Mouse (Mus musculus): ENCODE measurements around the gene Sumo3. TPM values are rescaled to one million over a fixed set of nuclear protein-coding genes. Genes with fewer than 3 reads are reported as not detected.

Sumo3 gene
- polyA plus RNA-seq, 1 experiment from 2014 or later, result 171 TPM

- WGBS, result 75% methylated on average over 1 of the region's 1 CpGs
- no peaks in the 10 kb centered on the region for H3K4me1 ChIP-seq
- no peak overlapping the region for H3K4me3 ChIP-seq
- no peak overlapping the region for H3K4me2 ChIP-seq
- H3K27ac ChIP-seq (replicated peaks), result no peak overlapping the region
- no peaks in the 10 kb centered on the region for H3K9me3 ChIP-seq
- H3K36me3 ChIP-seq, result no peaks in the 10 kb centered on the region
- H3K9ac ChIP-seq, result no peak overlapping the region
- no peak for ATAC-seq (ENCODE audit: extremely low read depth, insufficient number of reproducible peaks, low FRiP score, low TSS enrichment)
- H3K27me3 ChIP-seq (replicated peaks), result peaks cover 9% of the 10 kb centered on the region
Observed at GRCm38 (mm10) chr10:77573162-77573561, 32.7 kb upstream of the Sumo3 start.

- peak overlapping the region; percentile 76; the same call in 1 of the 2 replicates for H3K9ac ChIP-seq
- no peak for ATAC-seq (ENCODE audit: extremely low read depth, insufficient number of reproducible peaks, low FRiP score, low TSS enrichment)
- WGBS, result 49% methylated on average over 10 of the region's 10 CpGs
Observed at GRCm38 (mm10) chr10:77580027-77580920, 25.6 kb upstream of the Sumo3 start.

DNA sequence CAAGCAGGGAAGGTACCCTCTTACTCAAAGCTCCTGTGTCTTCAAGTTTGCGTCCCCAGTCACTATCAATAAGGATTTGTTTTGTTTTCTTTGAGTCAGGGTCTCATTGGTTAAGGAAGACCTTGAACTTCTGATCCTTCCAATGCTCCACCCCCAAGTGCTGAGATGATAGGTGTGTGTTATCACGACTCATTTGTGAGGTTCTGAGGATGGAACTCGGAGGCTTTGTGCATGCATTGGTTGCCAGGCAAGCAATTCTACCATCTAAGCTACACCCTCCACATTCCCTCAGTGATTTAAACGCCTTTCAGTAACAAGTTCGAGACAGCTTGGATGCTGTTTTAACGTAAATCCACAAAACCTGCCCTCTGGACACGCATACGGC, 24.9 kb upstream of the Sumo3 start:
- no peak for ATAC-seq (ENCODE audit: extremely low read depth, insufficient number of reproducible peaks, low FRiP score, low TSS enrichment)
- Histone ChIP-seq H3K4me3 (peak overlapping the region; percentile 80), H3K27ac (replicated peaks) (peak overlapping the region; percentile 94), H3K36me3 (peaks cover under 1% of the 10 kb centered on the region; the same call in 1 of the 2 replicates), H3K4me1 (peaks cover 37% of the 10 kb centered on the region), H3K9ac (peak overlapping the region; percentile 76), H3K27me3 (replicated peaks) (no peaks in the 10 kb centered on the region), H3K9me3 (no peaks in the 10 kb centered on the region), H3K4me2 (peak overlapping the region; percentile 97)
- WGBS, result 3% methylated on average over 8 of the region's 8 CpGs

More at GRCm38 (mm10) chr10:77580027-77580920, 25.6 kb upstream of the Sumo3 start:
- H3K4me2 ChIP-seq, result peak overlapping the region; percentile 97
- H3K4me3 ChIP-seq, result no peak overlapping the region
- no peaks in the 10 kb centered on the region for H3K9me3 ChIP-seq
- H3K27me3 ChIP-seq (replicated peaks), result no peaks in the 10 kb centered on the region
- H3K36me3 ChIP-seq, result no peaks in the 10 kb centered on the region
- peaks cover 34% of the 10 kb centered on the region for H3K4me1 ChIP-seq
- peak overlapping the region; percentile 94; the same call in 1 of the 2 replicates for H3K27ac ChIP-seq (replicated peaks)

DNA sequence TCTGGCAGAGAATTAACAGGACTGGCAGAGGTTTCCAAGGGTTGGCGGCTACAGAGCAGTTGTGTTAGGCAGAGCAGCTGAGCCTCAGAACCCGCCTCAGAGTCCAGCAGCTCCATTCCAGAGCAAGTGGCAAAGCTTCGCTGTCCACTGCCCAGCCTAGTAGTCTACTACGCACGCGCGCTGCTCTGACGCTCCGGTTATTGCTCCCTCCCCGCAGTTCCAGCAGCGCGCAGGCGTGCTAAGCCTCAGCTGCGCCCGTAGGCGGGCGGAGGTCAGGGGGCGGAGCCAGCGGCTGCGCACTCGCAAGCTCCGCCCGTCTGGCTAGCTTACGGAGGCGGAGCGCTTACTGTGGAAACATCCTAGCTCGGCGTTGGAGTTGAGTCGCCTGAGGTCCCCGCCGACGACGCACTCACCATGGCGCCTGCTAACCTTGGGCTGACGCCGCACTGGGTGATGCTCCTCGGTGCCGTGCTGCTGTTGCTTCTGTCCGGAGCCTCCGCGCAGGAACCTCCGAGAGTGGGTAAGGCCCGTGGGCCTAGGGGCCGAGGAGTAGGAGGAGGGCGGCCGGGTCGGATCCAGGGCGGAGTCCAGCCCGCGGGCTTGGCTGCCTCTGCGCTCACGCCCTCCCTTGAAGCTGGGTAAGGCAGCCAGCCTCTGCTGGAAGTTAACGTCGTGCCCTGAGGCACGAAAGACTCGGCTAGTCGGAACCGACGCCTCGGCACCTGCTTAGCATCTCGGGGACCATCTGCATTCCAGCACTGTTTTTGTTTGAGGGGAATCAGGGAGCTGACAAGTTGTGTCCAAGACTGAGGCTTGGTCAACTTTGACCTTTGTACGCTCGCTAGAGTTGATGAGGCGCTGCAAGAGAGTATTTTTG, 24.3 kb upstream of the Sumo3 start, which contains the start of gene Pttg1ip:
Gene Pttg1ip (plus strand): TSS at position 313 of the 877 bp plus-strand sequence.
- Histone ChIP-seq H3K36me3 (peaks cover 7% of the 10 kb centered on the region; the same call in 1 of the 2 replicates), H3K9me3 (no peaks in the 10 kb centered on the region), H3K4me2 (peak within 1 kb of the TSS; percentile 97), H3K27ac (replicated peaks) (peak within 1 kb of the TSS; percentile 94), H3K9ac (peak within 1 kb of the TSS; percentile 92), H3K4me3 (peak within 1 kb of the TSS; percentile 80), H3K4me1 (peaks cover 43% of the 10 kb centered on the region), H3K27me3 (replicated peaks) (no peaks in the 10 kb centered on the region)
- WGBS, result under 1% methylated on average over 63 of the region's 64 CpGs
- ATAC-seq (ENCODE audit: extremely low read depth, insufficient number of reproducible peaks, low FRiP score, low TSS enrichment), result peak; percentile 97

GRCm38 (mm10) chr10:77582285-77582618, 23.6 kb upstream of the Sumo3 start:
- whole genome bisulfite sequencing, result 5% methylated on average over 8 of the region's 8 CpGs
- no peaks in the 10 kb centered on the region for H3K27me3 ChIP-seq (replicated peaks)
- H3K4me1 ChIP-seq, result peaks cover 46% of the 10 kb centered on the region
- no peaks in the 10 kb centered on the region for H3K9me3 ChIP-seq
- peaks cover 12% of the 10 kb centered on the region for H3K36me3 ChIP-seq
- peak overlapping the region; percentile 92 for H3K9ac ChIP-seq
- peak overlapping the region; percentile 80 for H3K4me3 ChIP-seq
- peak overlapping the region; percentile 94 for H3K27ac ChIP-seq (replicated peaks)
- no peak for ATAC-seq (ENCODE audit: extremely low read depth, insufficient number of reproducible peaks, low FRiP score, low TSS enrichment)
- peak overlapping the region; percentile 97 for H3K4me2 ChIP-seq

GRCm38 (mm10) chr10:77583795-77584422, 22.0 kb upstream of the Sumo3 start:
- Histone ChIP-seq H3K9me3 (no peaks in the 10 kb centered on the region), H3K36me3 (peaks cover 29% of the 10 kb centered on the region), H3K4me3 (peak overlapping the region; percentile 6; the same call in 1 of the 2 replicates), H3K27ac (replicated peaks) (peak overlapping the region; percentile 42; the same call in 1 of the 2 replicates), H3K4me1 (peaks cover 62% of the 10 kb centered on the region), H3K4me2 (peak overlapping the region; percentile 97), H3K9ac (peak overlapping the region; percentile 50; the same call in 1 of the 2 replicates), H3K27me3 (replicated peaks) (no peaks in the 10 kb centered on the region)
- ATAC-seq (ENCODE audit: extremely low read depth, insufficient number of reproducible peaks, low FRiP score, low TSS enrichment), result no peak
- WGBS, result 54% methylated on average over 10 of the region's 10 CpGs

DNA sequence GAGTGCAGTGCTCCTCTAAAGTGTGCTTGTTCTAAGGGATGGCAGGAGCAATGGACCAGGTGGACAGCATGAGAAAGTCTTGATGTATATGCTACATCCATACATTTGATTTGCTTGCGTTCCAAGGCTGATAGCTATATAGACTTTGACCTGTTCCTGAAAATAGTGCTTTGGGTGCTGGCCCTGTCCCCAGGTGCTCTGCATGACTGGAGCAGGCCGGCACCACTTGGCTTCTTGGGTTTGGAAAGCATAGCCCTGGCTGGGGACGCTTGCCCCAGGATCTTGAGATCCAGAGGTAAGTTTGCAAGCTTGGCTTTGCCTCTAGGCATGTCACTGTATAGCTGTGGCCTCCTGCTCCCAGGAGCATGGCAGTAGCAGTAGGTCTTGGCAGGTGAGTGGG, 19.3 kb upstream of the Sumo3 start:
- peaks cover 48% of the 10 kb centered on the region for H3K36me3 ChIP-seq
- H3K27ac ChIP-seq (replicated peaks), result no peak overlapping the region
- peaks cover 73% of the 10 kb centered on the region for H3K4me1 ChIP-seq

GRCm38 (mm10) chr10:77587091-77587775, 18.7 kb upstream of the Sumo3 start:
- H3K27ac ChIP-seq (replicated peaks), result no peak overlapping the region
- H3K4me2 ChIP-seq, result no peak overlapping the region
- WGBS, result 91% methylated on average over 6 of the region's 6 CpGs
- no peak for ATAC-seq (ENCODE audit: extremely low read depth, insufficient number of reproducible peaks, low FRiP score, low TSS enrichment)
- H3K4me3 ChIP-seq, result no peak overlapping the region
- H3K27me3 ChIP-seq (replicated peaks), result no peaks in the 10 kb centered on the region
- H3K9ac ChIP-seq, result peak overlapping the region; percentile 28; the same call in 1 of the 2 replicates
- no peaks in the 10 kb centered on the region for H3K9me3 ChIP-seq
- H3K4me1 ChIP-seq, result peaks cover 75% of the 10 kb centered on the region
- peaks cover 54% of the 10 kb centered on the region for H3K36me3 ChIP-seq

More for the DNA sequence above, 19.3 kb upstream of the Sumo3 start:
- H3K4me3 ChIP-seq, result no peak overlapping the region
- no peaks in the 10 kb centered on the region for H3K27me3 ChIP-seq (replicated peaks)
- H3K9me3 ChIP-seq, result no peaks in the 10 kb centered on the region
- WGBS, result 89% methylated on average over 3 of the region's 3 CpGs
- no peak overlapping the region for H3K9ac ChIP-seq
- H3K4me2 ChIP-seq, result no peak overlapping the region
- no peak for ATAC-seq (ENCODE audit: extremely low read depth, insufficient number of reproducible peaks, low FRiP score, low TSS enrichment)

- Histone ChIP-seq H3K27ac (replicated peaks) (no peak overlapping the region), H3K9ac (no peak overlapping the region), H3K27me3 (replicated peaks) (no peaks in the 10 kb centered on the region), H3K4me3 (no peak overlapping the region), H3K4me2 (no peak overlapping the region), H3K36me3 (peaks cover 62% of the 10 kb centered on the region), H3K4me1 (peaks cover 67% of the 10 kb centered on the region), H3K9me3 (no peaks in the 10 kb centered on the region)
- no peak for ATAC-seq (ENCODE audit: extremely low read depth, insufficient number of reproducible peaks, low FRiP score, low TSS enrichment)
- 81% methylated on average over 2 of the region's 2 CpGs for WGBS
Observed at GRCm38 (mm10) chr10:77588036-77588435, 17.9 kb upstream of the Sumo3 start.

GRCm38 (mm10) chr10:77589117-77589516, 16.8 kb upstream of the Sumo3 start:
- ATAC-seq (ENCODE audit: extremely low read depth, insufficient number of reproducible peaks, low FRiP score, low TSS enrichment), result no peak
- 61% methylated on average over 7 of the region's 7 CpGs for WGBS
- Histone ChIP-seq H3K4me2 (peak overlapping the region; percentile 2; the same call in 1 of the 2 replicates), H3K4me3 (no peak overlapping the region), H3K4me1 (peaks cover 56% of the 10 kb centered on the region), H3K9me3 (no peaks in the 10 kb centered on the region), H3K27ac (replicated peaks) (peak overlapping the region; percentile 74), H3K9ac (peak overlapping the region; percentile 37; the same call in 1 of the 2 replicates), H3K27me3 (replicated peaks) (no peaks in the 10 kb centered on the region), H3K36me3 (peaks cover 73% of the 10 kb centered on the region)
